Mouse (Mus musculus) naive thymus-derived CD4-positive, alpha-beta T cell, adult 2 months (primary cell): ENCODE measurements around the gene Noa1.

Experiments
- DNase-seq: peaks from one replicate; pipeline ENCODE4 v3.0.0-alpha.2; 2011; ENCODE audit warnings: low read depth

The Noa1 gene

GRCm38 (mm10) chr5:77290606-77291005, 19.3 kb downstream of the Noa1 start:
- no peak for DNase-seq

GRCm38 (mm10) chr5:77289686-77290085, 20.2 kb downstream of the Noa1 start:
- no peak for DNase-seq

- no peak for DNase-seq
Observed at GRCm38 (mm10) chr5:77287901-77288300, 22.0 kb downstream of the Noa1 start.

- DNase-seq, result no peak
Observed at GRCm38 (mm10) chr5:77286904-77287303, 23.0 kb downstream of the Noa1 start.

GRCm38 (mm10) chr5:77285685-77286084, 24.2 kb downstream of the Noa1 start:
- no peak for DNase-seq

- no peak for DNase-seq
Observed at GRCm38 (mm10) chr5:77282242-77282641, 27.6 kb downstream of the Noa1 start.

GRCm38 (mm10) chr5:77281518-77282174, 28.2 kb downstream of the Noa1 start:
- no peak for DNase-seq

GRCm38 (mm10) chr5:77277204-77277603, 32.7 kb downstream of the Noa1 start:
- no peak for DNase-seq

GRCm38 (mm10) chr5:77275950-77276349, 33.9 kb downstream of the Noa1 start:
- peak; percentile 75 for DNase-seq

GRCm38 (mm10) chr5:77273151-77273550, 36.7 kb downstream of the Noa1 start:
- peak; percentile 76 for DNase-seq

GRCm38 (mm10) chr5:77269399-77269798, 40.5 kb downstream of the Noa1 start:
- peak; percentile 64 for DNase-seq

- DNase-seq, result no peak
Observed at GRCm38 (mm10) chr5:77267957-77268624, 41.8 kb downstream of the Noa1 start.

- no peak for DNase-seq
Observed at GRCm38 (mm10) chr5:77267441-77267840, 42.4 kb downstream of the Noa1 start.

GRCm38 (mm10) chr5:77266886-77267401, 42.9 kb downstream of the Noa1 start:
- peak; percentile 62 for DNase-seq

- peak; percentile 63 for DNase-seq
Observed at GRCm38 (mm10) chr5:77266066-77266885, 43.6 kb downstream of the Noa1 start.

- peak; percentile 62 for DNase-seq
Observed at GRCm38 (mm10) chr5:77265671-77266065, 44.2 kb downstream of the Noa1 start.

GRCm38 (mm10) chr5:77265081-77265670, 44.7 kb downstream of the Noa1 start, which contains the start of gene Rest:
Rest (plus strand) TSS chr5:77265491.
- DNase-seq, result peak; percentile 76

- DNase-seq, result no peak
Observed at GRCm38 (mm10) chr5:77262105-77262504, 47.8 kb downstream of the Noa1 start.

- DNase-seq, result no peak
Observed at GRCm38 (mm10) chr5:77261137-77261536, 48.7 kb downstream of the Noa1 start.

GRCm38 (mm10) chr5:77260141-77260540, 49.7 kb downstream of the Noa1 start:
- no peak for DNase-seq

- no peak for DNase-seq
Observed at GRCm38 (mm10) chr5:77259315-77259714, 50.6 kb downstream of the Noa1 start.

GRCm38 (mm10) chr5:77257603-77258002, 52.3 kb downstream of the Noa1 start:
- no peak for DNase-seq
